Comparison of ENCODE assay signal across 8 mouse cellular contexts in the genomic region with DNA sequence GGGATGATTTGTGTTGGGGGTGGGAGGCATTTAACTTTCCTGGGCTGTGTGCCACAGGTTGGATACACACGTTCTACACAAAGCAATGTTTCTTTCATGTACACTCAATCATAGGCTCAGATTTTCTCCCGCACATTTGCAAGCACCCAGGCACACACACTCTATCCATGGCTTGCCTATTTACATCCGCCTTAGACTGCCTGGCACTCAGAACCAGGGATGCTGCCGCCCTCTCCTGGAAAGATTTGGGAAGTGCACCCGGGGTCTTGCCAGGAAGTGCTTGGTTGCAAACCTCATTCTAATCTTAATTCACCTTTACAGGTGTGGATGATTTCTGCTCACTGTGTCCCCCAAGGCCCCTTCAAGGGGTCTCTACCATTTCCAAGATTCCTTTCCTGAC.
DNase-seq lines count a peak whose midpoint lies in the region; ATAC-seq and TF ChIP-seq lines count a peak whose summit lies in the region.
"Had no signal": no experiment of that assay in that cellular context is flagged by ENCODE, and none has a peak within 500 bp of the region (broad histone marks: within the 10 kb centered on the region; RNA-seq: fewer than 3 reads in every experiment).

No protein-coding gene starts in this region.

- peak; percentile 96; the same call in 1 of the 2 replicates for TF ChIP-seq CTCF in small intestine, adult 2 months (IDR thresholded peaks at IDR 0.05; ENCODE audit: extremely low read depth, insufficient read length, insufficient replicate concordance, low read depth, low read length)

- H3K4me3 ChIP-seq in midbrain, embryonic 13.5 days (replicated peaks): no peak overlapping the region
- no peak overlapping the region for H3K4me3 ChIP-seq in small intestine, adult 2 months (ENCODE audit: low read depth, low read length)
- H3K4me3 ChIP-seq: myocyte had no signal

- no peaks in the 10 kb centered on the region for H3K27me3 ChIP-seq in midbrain, embryonic 13.5 days
- H3K27me3 ChIP-seq in small intestine, adult 2 months (ENCODE audit: control insufficient read depth, insufficient read depth, low read length): no peaks in the 10 kb centered on the region

- DNase-seq in cerebellum, adult 9-11 months: peak; percentile 90
- peak; percentile 78 to 81 for DNase-seq in frontal cortex, postnatal 25 days (ENCODE audit: low spot score in 2 of 2)
- DNase-seq in induced T-regulatory cell, adult 2 months (ENCODE audit: low read depth): peak; percentile 71
- DNase-seq in left cerebral cortex, postnatal 10 days (ENCODE audit: extremely low spot score in 1 of 2, low spot score in 2 of 2): peak; percentile 78 to 82

- H3K4me1 ChIP-seq in midbrain, embryonic 13.5 days (replicated peaks): no peaks in the 10 kb centered on the region
- H3K4me1 ChIP-seq in small intestine, adult 2 months (ENCODE audit: control insufficient read depth, insufficient read depth, insufficient read length, low read length): no peaks in the 10 kb centered on the region

- no peak for TF ChIP-seq POLR2A in small intestine, adult 2 months (IDR thresholded peaks at IDR 0.05; ENCODE audit: low read depth, low read length)

- H3K36me3 ChIP-seq in midbrain, embryonic 13.5 days: no peaks in the 10 kb centered on the region
- no peaks in the 10 kb centered on the region for H3K36me3 ChIP-seq in small intestine, adult 2 months (ENCODE audit: control insufficient read depth, insufficient read depth, low read length)

- no peaks in the 10 kb centered on the region for H3K9me3 ChIP-seq in midbrain, embryonic 13.5 days

- no peak overlapping the region for H3K27ac ChIP-seq in midbrain, embryonic 13.5 days
- no peak overlapping the region for H3K27ac ChIP-seq in small intestine, adult 2 months (ENCODE audit: insufficient read depth, low read depth, low read length)

- no peak overlapping the region for H3K9ac ChIP-seq in midbrain, embryonic 13.5 days (replicated peaks)

- intact Hi-C loops in left cerebral cortex, postnatal 10 days (cut with DNase I): loop anchor here (5.0 kb wide), 1 partner anchor 71 kb away; a partner anchor contains a TSS

- no peak overlapping the region for H3K4me2 ChIP-seq in midbrain, embryonic 13.5 days (replicated peaks)

- peak; percentile 72 for ATAC-seq in activated CD4-positive, CD25-positive, alpha-beta regulatory T cell, adult 4 months
- peak; percentile 85 for ATAC-seq in midbrain, embryonic 13.5 days

- 5% methylated on average over 5 of the region's 5 CpGs for WGBS in midbrain, embryonic 13.5 days
- 2% methylated on average over 5 of the region's 5 CpGs for WGBS in small intestine, adult 2 months
